Mouse (Mus musculus) MEL (cell line): ENCODE measurements at regions not wholly inside any gene's neighbourhood (a gene's known extent, or its start where the extent isn't known, plus 50 kb on each side); places are given as distances from the start of the nearest gene placed in this dataset.

Source experiments
- DNase-seq: peaks from one replicate; pipeline ENCODE4 v3.0.0; 2011; ENCODE audit warnings: low read depth, low spot score
- H3K27ac ChIP-seq: 2 replicates; pipeline ENCODE4 v1.5.1; 2012; ENCODE audit warnings: low read depth, mild to moderate bottlenecking, control low read depth, low read length, moderate library complexity; ENCODE audit not compliant: control insufficient read depth
- H3K27me3 ChIP-seq, 2 experiments: fragments of 150-350 bp in 1 of 2; sonication (generic) in 1 of 2; 2 replicates each; pipeline ENCODE4 v1.6.1; 2012; ENCODE audit warnings: low read length in 2 of 2, mild to moderate bottlenecking in 2 of 2, improper control_type of control experiment in 1 of 2, moderate library complexity in 1 of 2; ENCODE audit not compliant: insufficient read depth in 2 of 2, control insufficient read depth in 1 of 2
- H3K36me3 ChIP-seq, 2 experiments: 2 replicates each; pipeline ENCODE4 v1.6.1; 2012 to 2014; ENCODE audit warnings: low read length in 2 of 2, improper control_type of control experiment in 1 of 2, inconsistent platforms in 1 of 2, mild to moderate bottlenecking in 1 of 2; ENCODE audit not compliant: insufficient read depth in 2 of 2, control insufficient read depth in 1 of 2
- H3K4me1 ChIP-seq, 2 experiments: fragments of 150-350 bp in 1 of 2; sonication (generic) in 1 of 2; 2 replicates each; pipeline ENCODE4 v1.6.1; 2012; ENCODE audit warnings: low read length in 2 of 2, improper control_type of control experiment in 1 of 2, mild to moderate bottlenecking in 1 of 2; ENCODE audit not compliant: insufficient read depth in 2 of 2, control insufficient read depth in 1 of 2
- H3K4me3 ChIP-seq, 2 experiments: fragments of 150-350 bp in 1 of 2; sonication (generic) in 1 of 2; 2 replicates each; pipeline ENCODE4 v1.5.1; 2012; ENCODE audit warnings: low read depth in 2 of 2, low read length in 2 of 2, mild to moderate bottlenecking in 2 of 2, moderate library complexity in 2 of 2, control low read depth in 1 of 2, improper control_type of control experiment in 1 of 2; ENCODE audit not compliant: control insufficient read depth in 1 of 2, insufficient read depth in 1 of 2
- H3K79me2 ChIP-seq: 2 replicates; pipeline ENCODE4 v1.6.1; 2012; ENCODE audit warnings: mild to moderate bottlenecking, low read length, moderate library complexity; ENCODE audit not compliant: control insufficient read depth, poor library complexity, insufficient read depth
- H3K9ac ChIP-seq: 2 replicates; pipeline ENCODE4 v1.6.1; 2012; ENCODE audit warnings: low read depth, mild to moderate bottlenecking, control low read depth, low read length, moderate library complexity; ENCODE audit not compliant: control insufficient read depth, poor library complexity, severe bottlenecking
- H3K9me3 ChIP-seq: fragments of 150-350 bp; sonication (generic); replicated peaks from 2 replicates; pipeline ENCODE4 v1.6.1; 2012; ENCODE audit warnings: mild to moderate bottlenecking, low read length, improper control_type of control experiment, moderate library complexity; ENCODE audit not compliant: insufficient read depth
- BHLHE40 ChIP-seq: IDR thresholded peaks from 2 replicates; pipeline ENCODE4 v1.6.1; 2012; ENCODE audit warnings: low read depth, mild to moderate bottlenecking, inconsistent platforms, low read length, improper control_type of control experiment, borderline replicate concordance
- CHD2 ChIP-seq: IDR thresholded peaks from 2 replicates; pipeline ENCODE4 v1.6.1; 2011; ENCODE audit warnings: low read length, improper control_type of control experiment
- E2F4 ChIP-seq: IDR thresholded peaks from 2 replicates; pipeline ENCODE4 v1.6.1; 2011; ENCODE audit warnings: low read depth, low read length, improper control_type of control experiment, borderline replicate concordance
- ETS1 ChIP-seq: IDR thresholded peaks from 2 replicates; pipeline ENCODE4 v1.6.1; 2012; ENCODE audit warnings: low read depth, mild to moderate bottlenecking, inconsistent platforms, low read length, improper control_type of control experiment, moderate library complexity
- GABPA ChIP-seq: IDR thresholded peaks from 2 replicates; pipeline ENCODE4 v1.6.1; 2012; ENCODE audit warnings: low read depth, mild to moderate bottlenecking, inconsistent platforms, low read length, improper control_type of control experiment, moderate library complexity
- GATA1 ChIP-seq: IDR thresholded peaks from 2 replicates; pipeline ENCODE4 v1.6.1; 2011; ENCODE audit warnings: low read depth, low read length, improper control_type of control experiment
- JUND ChIP-seq: IDR thresholded peaks from 2 replicates; pipeline ENCODE4 v1.6.1; 2011; ENCODE audit warnings: low read depth, mild to moderate bottlenecking, improper control_type of control experiment, low read length
- KAT2A ChIP-seq: conservative IDR thresholded peaks from 2 replicates; pipeline ENCODE4 v1.6.1; 2012; ENCODE audit warnings: low read depth, low read length, improper control_type of control experiment, inconsistent platforms
- MAX ChIP-seq: IDR thresholded peaks from 2 replicates; pipeline ENCODE4 v1.6.1; 2011; ENCODE audit warnings: low read length, improper control_type of control experiment
- MXI1 ChIP-seq: IDR thresholded peaks from 2 replicates; pipeline ENCODE4 v1.6.1; 2011; ENCODE audit warnings: mild to moderate bottlenecking, low read depth, low read length, improper control_type of control experiment
- MYC ChIP-seq: IDR thresholded peaks from 2 replicates; pipeline ENCODE4 v1.6.1; 2011; ENCODE audit warnings: low read depth, mild to moderate bottlenecking, low read length, improper control_type of control experiment, moderate library complexity
- POLR2AphosphoS5 ChIP-seq: IDR thresholded peaks from 2 replicates; pipeline ENCODE4 v1.6.1; 2012; ENCODE audit warnings: low read depth, borderline replicate concordance, mild to moderate bottlenecking, inconsistent platforms, low read length, moderate library complexity, mixed read lengths
- RAD21 ChIP-seq: IDR thresholded peaks from 2 replicates; pipeline ENCODE4 v1.6.1; 2011; ENCODE audit warnings: mild to moderate bottlenecking, low read depth, low read length, improper control_type of control experiment
- RCOR1 ChIP-seq: IDR thresholded peaks from 2 replicates; pipeline ENCODE4 v1.6.1; 2012; ENCODE audit warnings: low read depth, mild to moderate bottlenecking, inconsistent platforms, low read length, improper control_type of control experiment
- SIN3A ChIP-seq: IDR thresholded peaks from 2 replicates; pipeline ENCODE4 v1.6.1; 2012; ENCODE audit warnings: low read length, improper control_type of control experiment, inconsistent platforms
- SMC3 ChIP-seq: IDR thresholded peaks from 2 replicates; pipeline ENCODE4 v1.6.1; 2011; ENCODE audit warnings: low read depth, low read length, improper control_type of control experiment
- TCF12 ChIP-seq: IDR thresholded peaks from 2 replicates; pipeline ENCODE4 v1.6.1; 2014; ENCODE audit warnings: low read depth, mild to moderate bottlenecking, inconsistent platforms, low read length, improper control_type of control experiment, moderate library complexity
- UBTF ChIP-seq: IDR thresholded peaks from 2 replicates; pipeline ENCODE4 v1.6.1; 2012; ENCODE audit warnings: low read depth, mild to moderate bottlenecking, inconsistent platforms, low read length, improper control_type of control experiment, moderate library complexity, borderline replicate concordance; ENCODE audit not compliant: insufficient read depth
- USF2 ChIP-seq, 2 experiments: IDR thresholded peaks; 2 replicates each; pipeline ENCODE4 v1.6.1; 2011 to 2012; ENCODE audit warnings: improper control_type of control experiment in 2 of 2, low read length in 2 of 2, borderline replicate concordance in 1 of 2, inconsistent platforms in 1 of 2, low read depth in 1 of 2, mild to moderate bottlenecking in 1 of 2; ENCODE audit not compliant: insufficient read depth in 1 of 2
- ZMIZ1 ChIP-seq: IDR thresholded peaks from 2 replicates; pipeline ENCODE4 v1.6.1; 2012; ENCODE audit warnings: low read depth, mild to moderate bottlenecking, inconsistent platforms, low read length, improper control_type of control experiment, moderate library complexity

DNA sequence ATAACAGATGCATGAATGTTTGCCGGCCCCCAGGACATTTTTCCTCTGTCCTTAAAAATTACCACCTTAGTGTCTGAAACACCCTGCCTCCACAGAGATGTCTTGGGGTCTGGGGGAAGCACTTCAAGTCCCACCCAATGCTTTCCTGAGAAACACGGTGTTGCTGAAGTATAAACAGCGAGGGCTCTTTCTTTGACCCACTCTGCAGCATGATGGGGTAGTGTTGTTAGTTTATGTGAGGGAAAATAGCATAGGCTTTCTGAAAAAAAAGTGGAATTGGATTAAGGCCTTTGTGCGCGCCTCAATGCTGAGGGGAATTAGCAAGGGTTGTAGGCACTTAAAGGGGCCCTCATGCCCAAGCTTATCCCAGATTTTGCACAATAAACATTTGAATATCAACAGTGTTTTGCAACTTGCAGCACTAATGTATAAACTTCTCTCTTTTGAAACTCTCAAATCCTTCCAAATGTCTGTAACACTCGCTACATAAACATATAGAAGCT is 201.8 kb downstream of the Nr2f2 start:
- no peaks in the 10 kb centered on the region for H3K27me3 ChIP-seq
- no peaks in the 10 kb centered on the region for H3K79me2 ChIP-seq
- no peak overlapping the region for H3K9ac ChIP-seq
- no peak for DNase-seq
- H3K4me3 ChIP-seq, result no peak overlapping the region
- no peaks in the 10 kb centered on the region for H3K9me3 ChIP-seq
- H3K27ac ChIP-seq, result no peak overlapping the region
- H3K36me3 ChIP-seq, result no peaks in the 10 kb centered on the region
- TF ChIP-seq RAD21, result no peak
- TF ChIP-seq ZMIZ1, result no peak
- TF ChIP-seq SIN3A, result no peak
- no peak for TF ChIP-seq USF2 (IDR thresholded peaks at IDR 0.05; ENCODE audit: borderline replicate concordance in 1 of 2, insufficient read depth in 1 of 2, low read depth in 1 of 2, low read length in 2 of 2)
- no peak for TF ChIP-seq JUND
- no peak for TF ChIP-seq GABPA
- H3K4me1 ChIP-seq, result no peaks in the 10 kb centered on the region

- TF ChIP-seq RCOR1, result no peak
- TF ChIP-seq ETS1, result no peak
- Histone ChIP-seq H3K9ac (no peak overlapping the region), H3K79me2 (no peaks in the 10 kb centered on the region), H3K4me3 (no peak overlapping the region), H3K9me3 (no peaks in the 10 kb centered on the region), H3K27ac (no peak overlapping the region), H3K27me3 (no peaks in the 10 kb centered on the region), H3K4me1 (no peaks in the 10 kb centered on the region), H3K36me3 (no peaks in the 10 kb centered on the region)
- DNase-seq, result no peak
Observed at GRCm38 (mm10) chr7:70158531-70158930, 208.0 kb downstream of the Nr2f2 start.

DNA sequence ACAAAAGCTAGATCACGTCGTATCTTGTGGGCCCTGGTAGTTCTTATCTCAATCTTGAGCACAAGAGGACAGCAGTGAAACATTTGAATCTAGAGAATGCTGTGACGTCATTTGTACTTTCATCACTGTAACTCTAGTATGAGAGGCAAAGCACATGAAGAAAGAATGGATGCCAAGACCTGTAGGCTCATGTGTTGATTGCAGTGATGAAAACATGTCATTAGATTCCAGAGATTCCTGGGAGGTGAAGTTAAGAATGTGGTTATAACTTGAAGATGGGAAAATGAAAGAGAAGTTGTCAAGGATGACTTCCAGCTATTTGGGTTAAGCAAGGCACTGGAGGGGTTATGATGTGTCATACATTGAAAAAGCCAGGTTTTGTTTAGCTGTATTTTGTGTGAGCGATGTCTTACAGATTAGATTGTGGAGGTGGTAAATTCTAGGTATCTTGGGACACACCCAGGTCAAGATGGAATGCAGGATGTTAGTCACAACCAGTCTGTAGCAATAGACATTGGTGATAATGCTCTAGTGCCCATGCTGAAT is 221.7 kb downstream of the Nr2f2 start:
- no peak for DNase-seq
- Histone ChIP-seq H3K9ac (no peak overlapping the region), H3K4me1 (no peaks in the 10 kb centered on the region), H3K27me3 (no peaks in the 10 kb centered on the region), H3K79me2 (no peaks in the 10 kb centered on the region), H3K4me3 (no peak overlapping the region), H3K27ac (no peak overlapping the region), H3K9me3 (no peaks in the 10 kb centered on the region), H3K36me3 (no peaks in the 10 kb centered on the region)
- TF ChIP-seq TCF12, result no peak

- Histone ChIP-seq H3K27me3 (no peaks in the 10 kb centered on the region), H3K9ac (no peak overlapping the region), H3K79me2 (no peaks in the 10 kb centered on the region), H3K4me1 (no peaks in the 10 kb centered on the region), H3K27ac (no peak overlapping the region), H3K9me3 (no peaks in the 10 kb centered on the region), H3K4me3 (no peak overlapping the region), H3K36me3 (no peaks in the 10 kb centered on the region)
- no peak for DNase-seq
- TF ChIP-seq MYC (no peak), GATA1 (no peak), MXI1 (no peak), SMC3 (no peak), UBTF (no peak), SIN3A (no peak), BHLHE40 (no peak), POLR2AphosphoS5 (no peak), ZMIZ1 (no peak), CHD2 (no peak), MAX (no peak), E2F4 (no peak), KAT2A (no peak), GABPA (no peak)
Observed at GRCm38 (mm10) chr7:70136837-70137236, 229.7 kb downstream of the Nr2f2 start.
